Mouse (Mus musculus) gastrocnemius, postnatal 10 days (tissue): ENCODE measurements around the gene 6430571L13Rik. TPM values are rescaled to one million over a fixed set of nuclear protein-coding genes. Genes with fewer than 3 reads are reported as not detected.

Experiments
- DNase-seq: peaks from one replicate; pipeline ENCODE4 v3.0.0; 2021; ENCODE audit warnings: mixed read lengths
- long read RNA-seq, 2 experiments: library from polyadenylated mRNA; stranded (forward); transcript quantifications; one replicate each; pipeline ENCODE4 v2.0.0; 2021
- total RNA-seq, 2 experiments: library from RNA; stranded (reverse); gene quantifications; 2 replicates each; pipeline ENCODE4 v1.2.3; 2021

Gene 6430571L13Rik
- 10 to 100 TPM; 29.4 to 54.7 TPM for total RNA-seq
- long read RNA-seq, experiment 1, transcript 6430571L13Rik-201 (6 exons, 2,599 nt): major isoform, 20 of 33 reads
- long read RNA-seq, experiment 1, partial matches to known transcripts: 5 of 33 reads
- long read RNA-seq, experiment 1, other reads (novel, unspliced or antisense): 8 of 33 reads
- long read RNA-seq, experiment 2, transcript 6430571L13Rik-201 (6 exons, 2,599 nt): major isoform, 45 of 69 reads
- long read RNA-seq, experiment 2, partial matches to known transcripts: 11 of 69 reads
- long read RNA-seq, experiment 2, other reads (novel, unspliced or antisense): 13 of 69 reads

GRCm38 (mm10) chr9:107340267-107340859, at the start of gene 6430571L13Rik:
Gene 6430571L13Rik (plus strand): TSS chr9:107340602.
- peak; percentile 94 for DNase-seq

GRCm38 (mm10) chr9:107290897-107291296, 49.5 kb upstream of the 6430571L13Rik start:
- peak; percentile 88 for DNase-seq

- peak; percentile 85 for DNase-seq
Measured at GRCm38 (mm10) chr9:107294249-107294648, 46.2 kb upstream of the 6430571L13Rik start.

GRCm38 (mm10) chr9:107295616-107296015, 44.8 kb upstream of the 6430571L13Rik start:
- no peak for DNase-seq

- no peak for DNase-seq
Measured at GRCm38 (mm10) chr9:107296016-107296040, 44.6 kb upstream of the 6430571L13Rik start, which contains the start of gene Cish. Gene Cish (plus strand): TSS chr9:107296026.

GRCm38 (mm10) chr9:107296041-107296440, 44.4 kb upstream of the 6430571L13Rik start:
- no peak for DNase-seq

GRCm38 (mm10) chr9:107296501-107296965, 43.9 kb upstream of the 6430571L13Rik start:
- peak; percentile 85 for DNase-seq

- no peak for DNase-seq
Measured at GRCm38 (mm10) chr9:107297059-107297458, 43.3 kb upstream of the 6430571L13Rik start.

- no peak for DNase-seq
Measured at GRCm38 (mm10) chr9:107297658-107298057, 42.7 kb upstream of the 6430571L13Rik start.

- DNase-seq: no peak
Measured at GRCm38 (mm10) chr9:107298059-107298780, 42.2 kb upstream of the 6430571L13Rik start.

GRCm38 (mm10) chr9:107298876-107299275, 41.5 kb upstream of the 6430571L13Rik start:
- no peak for DNase-seq

GRCm38 (mm10) chr9:107299783-107300182, 40.6 kb upstream of the 6430571L13Rik start:
- DNase-seq: no peak

GRCm38 (mm10) chr9:107300224-107300973, 40.0 kb upstream of the 6430571L13Rik start:
- DNase-seq: no peak

GRCm38 (mm10) chr9:107301554-107302331, 38.7 kb upstream of the 6430571L13Rik start:
- DNase-seq: no peak

GRCm38 (mm10) chr9:107302592-107302991, 37.8 kb upstream of the 6430571L13Rik start:
- no peak for DNase-seq

GRCm38 (mm10) chr9:107303121-107303820, 37.1 kb upstream of the 6430571L13Rik start:
- no peak for DNase-seq

- DNase-seq: no peak
Measured at GRCm38 (mm10) chr9:107303900-107304299, 36.5 kb upstream of the 6430571L13Rik start.

GRCm38 (mm10) chr9:107304383-107304782, 36.0 kb upstream of the 6430571L13Rik start:
- DNase-seq: no peak

- DNase-seq: no peak
Measured at GRCm38 (mm10) chr9:107305012-107305411, 35.4 kb upstream of the 6430571L13Rik start.

- peak; percentile 36 for DNase-seq
Measured at GRCm38 (mm10) chr9:107305601-107306542, 34.5 kb upstream of the 6430571L13Rik start.
